Mouse (Mus musculus): Measurements from ENCODE around the gene Cep128.
"Not testable (repeated sequence)": the region's sequence is repeated elsewhere in the genome, so short reads cannot be mapped to it uniquely, and the experiment has no call there.

Gene Cep128

DNA sequence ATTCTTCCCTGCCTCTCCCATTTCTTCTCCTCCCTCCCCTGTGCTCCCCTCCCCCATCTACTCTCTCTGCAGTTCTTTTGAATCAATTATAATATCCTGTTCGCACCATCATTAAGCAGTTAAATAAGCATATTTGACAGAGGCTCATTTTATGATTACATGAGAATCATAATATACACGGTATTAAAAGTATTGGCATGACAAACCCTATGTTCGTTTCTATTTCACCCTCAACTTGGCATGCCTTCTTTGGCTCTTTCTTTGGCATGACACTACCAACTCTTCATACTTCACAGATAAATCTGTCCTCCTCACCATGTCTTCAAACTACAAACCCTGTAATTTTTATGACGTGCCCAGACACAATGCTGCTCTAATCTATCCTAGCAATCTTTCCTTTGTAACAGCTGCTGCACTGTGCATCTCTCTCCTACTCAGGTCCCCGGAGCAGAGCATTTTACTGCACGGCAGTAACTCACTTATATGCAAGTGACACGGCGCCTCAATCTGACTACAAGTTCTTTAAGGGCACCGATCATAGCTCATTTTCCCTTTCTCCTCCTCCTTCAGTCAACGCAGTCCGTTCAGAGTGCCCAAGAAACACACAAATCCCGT is 324.4 kb downstream of the Cep128 start:
- no peak for DNase-seq (ENCODE audit: low spot score in 2 of 2)

DNA sequence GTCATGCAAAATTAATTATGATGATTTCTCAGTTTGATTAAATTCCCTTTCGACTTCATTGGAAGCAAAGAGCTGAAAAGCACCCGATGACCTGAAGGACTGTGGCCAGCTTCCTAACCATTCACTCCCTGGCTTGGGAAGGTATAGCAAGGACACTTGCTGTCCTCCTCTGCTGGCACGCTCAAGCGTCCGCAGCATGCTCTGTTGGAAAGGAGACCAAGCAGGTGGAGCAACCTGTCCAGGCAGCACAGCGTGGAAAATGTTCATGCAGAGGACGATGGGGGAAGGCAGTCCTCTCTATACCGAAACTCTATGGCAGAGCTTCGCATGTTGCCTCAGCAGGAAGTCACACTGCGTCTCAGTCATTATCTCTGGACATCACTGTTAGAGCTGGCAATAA is 327.3 kb downstream of the Cep128 start:
- no peak for DNase-seq (ENCODE audit: low spot score in 2 of 2)

DNA sequence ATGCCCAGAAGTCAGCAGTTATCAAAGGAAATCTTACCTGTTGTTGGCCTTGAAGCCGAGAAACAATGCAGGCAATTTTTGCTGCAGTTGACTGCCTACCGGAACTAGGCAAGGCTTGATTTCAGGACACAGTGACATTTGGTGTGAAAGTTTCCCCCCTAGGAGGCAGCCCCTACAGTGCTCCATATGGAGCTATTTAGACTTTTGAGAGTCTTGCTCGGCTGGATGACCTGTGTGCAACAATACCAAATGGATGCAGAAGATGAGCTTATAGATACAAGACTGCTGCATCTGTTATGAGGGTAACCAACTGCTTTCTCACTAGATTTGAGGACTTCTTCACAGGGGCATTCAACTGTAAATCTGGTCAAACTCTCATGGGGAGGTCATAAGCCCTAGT is 331.9 kb downstream of the Cep128 start:
- no peak for DNase-seq (ENCODE audit: low spot score in 2 of 2)

GRCm38 (mm10) chr12:91050593-91051325 is 333.4 kb downstream of the Cep128 start:
- DNase-seq (ENCODE audit: low spot score in 2 of 2), result no peak

DNA sequence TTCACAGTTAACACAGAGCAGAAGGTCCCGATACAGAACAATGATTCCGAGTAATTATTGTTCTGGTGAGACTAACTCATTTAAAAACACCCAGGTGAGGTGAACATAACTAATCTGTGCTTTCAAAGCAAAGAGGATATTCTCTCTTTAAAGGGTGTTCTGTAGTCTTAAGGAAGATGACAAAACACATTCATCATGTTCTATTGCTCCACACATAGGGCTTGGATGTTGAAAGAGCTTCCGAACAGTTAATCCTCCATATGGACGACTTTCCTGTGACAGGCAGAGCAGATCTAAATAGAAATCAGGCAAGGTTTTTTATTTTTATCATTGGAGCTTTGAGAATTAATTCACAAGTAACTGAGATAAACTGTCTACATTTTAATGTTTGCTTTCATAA is 342.8 kb downstream of the Cep128 start:
- no peak for DNase-seq (ENCODE audit: low spot score in 2 of 2)

GRCm38 (mm10) chr12:91040267-91040905 is 343.8 kb downstream of the Cep128 start:
- no peak for DNase-seq (ENCODE audit: low spot score in 2 of 2)

DNA sequence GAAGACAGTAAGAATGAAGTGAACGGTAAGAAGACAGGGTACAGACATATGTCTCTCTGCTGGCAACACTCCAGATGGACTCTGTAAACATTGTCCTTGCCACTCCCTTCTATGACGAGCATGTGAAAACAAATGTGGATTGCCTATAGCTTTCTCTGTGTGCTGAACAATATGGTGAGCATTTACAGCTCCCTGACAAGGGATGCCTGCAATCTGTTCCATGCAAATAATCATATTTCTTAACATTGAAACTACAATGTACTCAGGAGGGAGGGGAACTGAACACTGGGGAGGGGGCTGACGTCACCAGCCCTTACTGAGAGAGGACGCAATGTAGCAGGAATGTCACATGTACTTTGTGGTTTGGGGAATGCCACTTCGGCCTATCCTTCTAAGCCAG is 355.1 kb downstream of the Cep128 start:
- DNase-seq (ENCODE audit: low spot score in 2 of 2), result no peak

GRCm38 (mm10) chr12:91027681-91028080 is 356.5 kb downstream of the Cep128 start:
- no peak for DNase-seq (ENCODE audit: low spot score in 2 of 2)

DNA sequence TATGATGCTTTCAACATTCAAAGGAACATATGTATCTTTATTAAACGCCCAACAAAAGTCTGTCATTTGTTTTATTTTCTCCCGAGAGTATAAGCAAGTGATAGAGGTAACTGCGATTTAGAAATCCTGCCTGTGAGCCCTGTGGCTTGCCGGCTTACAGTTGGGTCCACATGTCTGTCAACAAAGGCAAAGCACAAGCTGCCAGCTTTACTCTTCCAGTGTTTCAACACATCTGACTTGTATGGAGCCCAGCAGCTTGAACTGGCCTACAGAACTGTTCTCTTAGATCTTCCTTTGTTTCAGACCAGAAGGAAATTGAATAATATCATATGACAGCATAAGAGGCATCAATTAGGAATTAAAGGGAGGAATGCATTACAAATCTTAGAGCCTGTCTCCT is 357.1 kb downstream of the Cep128 start:
- no peak for DNase-seq (ENCODE audit: low spot score in 2 of 2)

- no peak for DNase-seq (ENCODE audit: low spot score in 2 of 2)
Measured at GRCm38 (mm10) chr12:91015075-91015474, 369.1 kb downstream of the Cep128 start.

DNA sequence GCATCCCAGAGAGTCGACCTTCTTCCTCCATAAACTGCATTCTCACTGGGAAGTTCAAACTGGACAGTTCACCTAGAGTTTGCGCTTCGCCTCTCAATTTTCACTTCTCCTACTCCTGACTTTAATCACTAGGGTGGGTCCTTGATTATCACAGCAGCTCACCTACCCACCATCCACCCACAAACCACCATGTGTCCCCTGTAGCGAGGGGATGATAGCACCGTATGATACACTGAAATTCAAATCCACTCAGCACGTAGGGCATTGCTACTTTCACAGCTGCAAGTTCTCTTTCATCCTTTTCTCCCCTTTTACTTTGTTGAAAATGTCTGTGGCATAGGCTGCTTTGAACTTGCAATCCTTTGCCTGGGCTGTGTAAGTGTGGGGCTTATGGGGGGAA is 371.2 kb downstream of the Cep128 start:
- no peak for DNase-seq (ENCODE audit: low spot score in 2 of 2)

GRCm38 (mm10) chr12:91012184-91012583 is 372.0 kb downstream of the Cep128 start:
- no peak for DNase-seq (ENCODE audit: low spot score in 2 of 2)

DNA sequence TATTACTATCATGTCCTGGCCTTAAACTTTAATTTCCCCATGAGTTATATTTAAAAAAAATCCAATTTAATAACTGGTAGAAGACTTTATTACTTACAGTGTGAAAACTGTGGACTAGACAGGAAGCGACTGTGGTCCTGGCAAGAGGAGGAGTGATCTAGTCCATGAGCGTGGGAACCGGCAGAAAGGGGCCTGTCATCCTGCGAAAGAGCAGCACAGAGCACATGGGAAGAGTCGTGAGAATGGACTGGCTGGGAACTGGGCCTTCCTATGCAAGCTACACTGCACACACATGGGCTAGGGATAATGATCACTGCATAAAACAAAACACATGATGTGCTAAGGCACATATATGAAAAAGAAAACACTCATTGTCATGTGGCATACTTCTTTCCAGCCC is 375.5 kb downstream of the Cep128 start:
- DNase-seq (ENCODE audit: low spot score in 2 of 2), result no peak

DNA sequence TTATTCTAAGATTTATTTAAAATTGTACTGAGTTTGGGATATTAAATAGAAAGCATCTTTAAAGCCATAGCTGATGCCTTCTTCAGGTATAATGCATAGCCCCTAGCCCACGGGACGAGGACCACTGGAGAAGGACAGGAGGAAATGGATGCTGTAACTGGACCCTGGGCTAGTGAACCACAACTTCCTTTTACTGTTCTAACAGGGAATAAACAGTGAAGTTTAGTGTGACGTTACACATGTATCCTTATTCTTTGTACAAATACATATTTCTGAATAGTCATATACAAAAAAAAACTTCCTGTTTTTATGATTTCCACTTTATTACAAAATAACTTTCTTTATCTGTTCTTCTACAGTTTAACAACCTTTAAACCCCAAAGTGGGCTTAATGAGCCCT is 376.0 kb downstream of the Cep128 start:
- DNase-seq (ENCODE audit: low spot score in 2 of 2), result no peak

DNA sequence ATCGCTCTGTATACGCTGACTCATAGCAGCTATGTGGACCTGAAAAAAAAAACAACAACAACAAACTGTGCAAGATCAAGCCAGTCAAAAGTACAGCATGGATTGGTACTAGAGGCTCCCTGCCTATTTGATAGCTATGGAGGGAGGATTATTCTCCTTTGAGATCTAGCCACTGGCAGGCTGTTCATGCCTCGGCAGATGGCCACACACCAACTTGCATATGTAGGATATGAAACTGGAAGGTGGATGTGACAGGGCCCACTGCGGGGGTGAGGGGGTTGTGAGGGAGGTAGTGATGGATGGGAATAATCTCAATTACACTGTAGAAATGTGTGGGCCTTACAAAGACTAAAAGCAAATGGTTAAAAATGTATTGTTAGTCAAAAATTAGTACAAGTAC is 386.7 kb downstream of the Cep128 start:
- DNase-seq (ENCODE audit: low spot score in 2 of 2), result no peak

DNA sequence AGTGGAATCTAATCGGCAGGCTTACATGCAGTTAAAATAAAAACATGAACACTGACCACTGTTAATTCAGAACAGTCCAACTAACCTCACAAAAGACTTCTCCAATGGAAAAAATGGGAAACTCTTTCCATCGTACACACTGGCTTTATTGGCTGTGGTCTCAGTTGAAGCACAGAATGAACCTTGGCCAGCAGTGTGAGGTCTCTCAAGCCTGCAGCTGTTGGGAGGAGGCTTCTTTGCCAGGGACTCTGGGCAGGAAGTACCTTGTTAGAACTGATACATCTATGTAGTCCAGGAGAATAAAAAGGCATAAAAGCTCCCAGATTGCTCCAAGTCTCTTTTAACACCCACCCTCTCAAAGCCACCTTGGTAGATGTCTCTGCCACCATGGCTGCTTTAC is 390.9 kb downstream of the Cep128 start:
- DNase-seq (ENCODE audit: low spot score in 2 of 2), result no peak

GRCm38 (mm10) chr12:90987782-90988181 is 396.4 kb downstream of the Cep128 start:
- no peak for DNase-seq (ENCODE audit: low spot score in 2 of 2)

GRCm38 (mm10) chr12:90987259-90987658 is 396.9 kb downstream of the Cep128 start:
- DNase-seq (ENCODE audit: low spot score in 2 of 2), result no peak

GRCm38 (mm10) chr12:90982018-90982417 is 402.2 kb downstream of the Cep128 start:
- DNase-seq (ENCODE audit: low spot score in 2 of 2), result no peak

- DNase-seq (ENCODE audit: low spot score in 2 of 2), result not testable (repeated sequence)
Measured at GRCm38 (mm10) chr12:90976406-90976805, 407.8 kb downstream of the Cep128 start.

GRCm38 (mm10) chr12:90975429-90975828 is 408.8 kb downstream of the Cep128 start:
- DNase-seq (ENCODE audit: low spot score in 2 of 2), result no peak

DNA sequence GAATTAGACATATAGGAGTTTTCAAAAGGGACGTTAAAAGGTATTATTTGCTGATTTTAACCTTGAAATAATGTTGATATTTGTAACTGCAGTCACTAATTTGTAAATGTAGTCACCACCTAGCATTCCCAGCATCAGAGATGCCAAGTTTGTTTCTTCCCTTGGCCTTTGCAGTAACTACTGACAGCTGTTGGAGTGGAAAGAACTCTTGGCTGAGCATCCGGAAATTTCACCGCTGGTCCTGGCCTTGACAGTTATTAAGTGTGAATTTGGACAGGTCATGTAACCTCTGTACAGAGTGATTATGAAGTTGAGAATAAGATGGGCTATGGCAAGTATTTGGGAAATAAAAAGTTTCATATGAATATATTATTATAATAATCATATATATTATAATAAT is 413.1 kb downstream of the Cep128 start:
- no peak for DNase-seq (ENCODE audit: low spot score in 2 of 2)

DNA sequence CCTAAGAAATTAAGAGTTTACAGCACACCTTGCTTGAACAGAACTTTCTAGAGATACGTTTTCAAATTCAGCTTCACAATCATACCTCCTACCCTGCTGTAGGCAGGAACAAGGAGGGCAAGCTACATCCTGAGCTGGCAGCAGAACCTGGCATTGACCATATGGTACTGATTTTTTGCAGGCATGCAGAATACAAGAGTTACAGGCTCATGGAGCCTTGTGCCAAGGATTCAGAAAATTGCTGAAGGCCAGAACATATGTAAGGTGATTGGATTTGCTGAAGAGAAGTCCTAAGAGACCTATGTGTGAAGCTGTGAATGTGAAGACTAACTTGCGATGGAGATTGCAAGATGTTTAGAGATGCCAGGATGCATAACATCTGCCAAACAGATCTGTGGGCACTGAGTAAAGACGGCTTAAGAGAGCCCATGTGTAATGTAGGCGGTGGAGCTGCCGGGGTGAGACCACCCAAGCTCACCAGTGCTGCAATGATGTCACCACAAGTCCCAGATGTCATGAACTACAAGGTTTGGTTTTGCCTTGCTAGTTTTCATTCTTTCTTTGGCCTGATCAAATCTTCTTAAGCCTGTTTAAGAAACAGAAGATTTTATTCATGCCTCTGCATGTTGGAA is 422.7 kb downstream of the Cep128 start:
- no peak for DNase-seq (ENCODE audit: low spot score in 2 of 2)
